Mouse (Mus musculus): Measurements from ENCODE around the gene Catip. TPM values are rescaled to one million over a fixed set of nuclear protein-coding genes. Genes with fewer than 3 reads are reported as not detected.

Catip gene
- total RNA-seq (2023): not detected

DNA sequence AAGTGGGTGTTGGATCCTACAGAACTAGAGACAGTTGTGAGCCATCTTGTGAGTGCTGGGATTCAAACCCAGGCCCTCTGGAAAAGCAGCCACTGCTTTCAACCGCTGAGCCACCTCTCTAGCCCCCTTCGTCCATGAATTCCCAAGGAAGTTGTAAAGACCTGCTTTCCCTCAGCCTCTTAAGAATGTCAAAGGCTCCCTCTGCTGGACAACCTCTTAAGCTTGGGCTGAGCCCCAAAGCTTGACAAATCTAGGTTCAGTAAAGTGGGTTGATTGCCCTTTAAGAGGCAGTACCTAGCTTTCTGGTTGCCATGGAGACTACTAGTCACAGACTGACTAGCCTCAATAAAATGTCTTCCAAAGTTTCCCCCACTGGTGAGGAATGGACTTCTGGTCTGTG, at the start of gene Catip:
Gene Catip, plus strand, starts transcription at position 297 of the 400 bp plus-strand sequence.

DNA sequence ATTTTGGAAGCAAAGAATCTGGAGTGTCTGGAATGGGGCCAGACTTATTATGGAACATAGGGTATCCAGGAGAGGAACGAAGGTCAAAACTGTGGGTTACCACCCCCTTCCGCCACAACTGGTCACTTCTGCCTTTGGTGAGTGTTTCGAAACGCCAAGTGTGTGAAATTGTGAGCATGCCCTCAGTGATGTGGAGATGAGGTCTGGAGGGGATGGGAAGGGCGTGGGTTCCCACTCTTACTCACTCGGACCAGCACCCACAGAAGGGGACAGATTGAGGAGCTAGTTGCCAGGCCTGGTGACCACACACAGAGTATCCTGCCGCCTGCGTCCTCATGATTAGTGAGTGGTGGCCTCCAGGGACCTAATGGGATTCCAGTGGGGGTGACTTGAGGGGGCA, 13.1 kb downstream of the Catip start, which contains the start of gene Slc11a1:
Gene Slc11a1, plus strand, starts transcription at position 216 of the 400 bp plus-strand sequence.

DNA sequence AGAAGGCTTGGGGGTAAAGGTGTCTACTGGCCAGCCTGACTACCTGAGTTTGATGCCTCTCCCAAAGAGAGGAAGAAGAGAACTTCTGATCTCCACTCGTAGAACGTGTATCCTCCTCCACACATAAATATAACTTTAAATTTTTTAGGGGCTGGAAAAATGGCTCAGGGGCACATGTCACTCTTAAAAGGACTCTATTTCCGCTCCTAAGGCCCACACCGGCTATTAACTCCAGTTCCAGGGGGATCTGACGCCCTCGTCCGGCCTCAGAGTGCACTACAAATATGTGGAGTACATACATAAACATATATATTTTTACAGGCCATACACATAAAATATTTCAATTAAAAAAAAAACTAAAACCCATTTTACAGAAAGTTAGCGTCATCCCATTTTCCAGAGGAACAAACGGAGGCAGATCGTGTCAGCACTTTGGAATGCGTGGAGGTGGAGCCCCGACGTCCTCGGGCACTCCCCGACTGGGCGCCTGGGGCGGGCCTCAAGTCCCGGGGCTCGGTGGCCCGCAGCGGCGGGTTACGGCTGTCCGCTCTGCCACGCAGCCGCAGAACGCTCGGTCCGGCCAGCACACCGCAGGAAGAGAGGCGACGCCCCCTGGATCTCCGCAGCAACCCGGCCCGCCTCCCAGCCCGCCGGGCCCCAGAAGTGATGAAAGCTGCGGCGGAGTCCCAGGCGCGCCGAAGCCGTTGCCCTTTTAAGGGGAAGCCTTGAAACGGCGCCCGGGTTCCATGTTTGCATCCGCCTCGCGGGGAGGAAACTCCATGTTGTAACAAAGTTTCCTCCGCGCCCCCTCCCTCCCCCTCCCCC, 29.2 kb downstream of the Catip start, which contains the start of gene Ctdsp1:
Gene Ctdsp1, plus strand, starts transcription at position 586 of the 825 bp plus-strand sequence.

DNA sequence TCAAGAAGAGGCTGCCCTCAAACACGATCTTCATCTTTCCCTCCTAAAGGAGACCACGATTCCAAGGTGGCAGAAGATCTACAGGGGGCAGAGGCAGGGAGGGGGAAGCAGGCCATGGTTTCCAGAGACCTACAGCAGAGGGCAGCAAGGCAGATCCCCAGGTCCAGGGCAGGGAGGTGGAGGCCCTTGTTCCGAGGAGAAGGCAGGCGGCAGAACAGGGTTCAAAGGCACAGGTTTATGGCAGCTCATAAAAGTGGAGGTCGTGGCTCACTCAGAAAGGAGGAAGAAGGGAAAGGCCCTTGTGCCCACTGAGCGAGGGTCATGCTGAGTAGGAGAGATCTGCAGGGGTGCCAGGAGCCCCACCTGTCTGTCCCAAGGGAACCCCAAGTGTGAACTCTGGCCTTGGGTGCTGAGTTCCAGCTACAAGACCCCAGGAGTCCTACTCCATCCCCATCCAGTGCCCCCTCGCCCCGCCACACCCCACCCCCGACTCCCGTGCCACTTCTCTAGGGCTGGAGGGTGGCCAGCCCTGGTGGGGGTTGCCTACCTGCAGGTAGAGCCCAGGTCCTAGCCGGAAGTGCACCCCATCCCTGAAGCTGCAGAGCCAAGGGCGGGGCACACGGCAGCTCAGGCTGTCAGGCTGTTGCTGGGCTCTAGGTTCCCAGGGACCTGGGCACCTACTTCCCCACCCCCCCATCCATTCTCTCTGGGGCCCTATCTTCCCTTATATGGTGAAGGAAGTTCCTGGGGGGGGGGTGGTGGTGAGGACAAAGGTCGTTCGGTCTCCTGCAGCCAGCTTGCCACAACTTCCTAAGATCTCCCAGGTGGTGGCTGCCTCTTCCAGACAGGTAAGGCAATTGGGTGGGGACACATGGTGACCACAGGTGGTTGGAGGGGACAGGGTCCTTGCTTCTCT, 46.9 kb downstream of the Catip start, which contains the start of gene Vil1:
Gene Vil1, plus strand, starts transcription at position 788 of the 916 bp plus-strand sequence.

Other genes with a start within 250 kb of the Catip start
- gene Tns1, start 237.7 kb upstream of the Catip start, total RNA-seq (2023): 1 to 10 TPM; 3.3 to 8.2 TPM
- not detected for gene Rufy4, start 236.6 kb upstream of the Catip start, total RNA-seq (2023)
- under 1 TPM in 1 of 2 experiments, not detected in 1; 0.30 TPM for gene Cxcr2, start 208.1 kb upstream of the Catip start, total RNA-seq (2023)
- gene Cxcr1, start 167.5 kb upstream of the Catip start, total RNA-seq (2023): not detected
- gene Arpc2, start 126.0 kb upstream of the Catip start, total RNA-seq (2023): 100 to 1,000 TPM; 427 to 429 TPM
- gene Gpbar1, start 83.6 kb upstream of the Catip start, total RNA-seq (2023): 1 to 10 TPM; 2.1 to 2.3 TPM
- gene Aamp, start 77.4 kb upstream of the Catip start, total RNA-seq (2023): 100 to 1,000 TPM; 120 to 124 TPM
- 10 to 100 TPM; 20.0 to 23.6 TPM for gene Pnkd, start 77.2 kb upstream of the Catip start, total RNA-seq (2023)
- gene Tmbim1, start 56.5 kb upstream of the Catip start, total RNA-seq (2023): 1 to 10 TPM; 3.4 to 3.6 TPM
- 1 to 10 TPM in 1 of 2 experiments, under 1 TPM in 1; 0.24 to 3.8 TPM for gene Slc11a1, start 13.1 kb downstream of the Catip start, total RNA-seq (2023)
- 100 to 1,000 TPM; 115 to 120 TPM for gene Ctdsp1, start 29.4 kb downstream of the Catip start, total RNA-seq (2023)
- not detected for gene Vil1, start 47.3 kb downstream of the Catip start, total RNA-seq (2023)
- 10 to 100 TPM; 28.8 to 31.2 TPM for gene Cnot9, start 143.9 kb downstream of the Catip start, total RNA-seq (2023)
- under 1 TPM; 0.29 to 0.80 TPM for gene Plcd4, start 180.8 kb downstream of the Catip start, total RNA-seq (2023)
- 10 to 100 TPM; 27.2 to 37.4 TPM for gene Usp37, start 182.2 kb downstream of the Catip start, total RNA-seq (2023)
- gene Zfp142, start 226.1 kb downstream of the Catip start, total RNA-seq (2023): 10 to 100 TPM; 44.8 to 46.3 TPM
- gene Bcs1l, start 226.2 kb downstream of the Catip start, total RNA-seq (2023): 10 to 100 TPM in 1 of 2 experiments, 1 to 10 TPM in 1; 9.2 to 12.7 TPM
- gene Rnf25, start 239.3 kb downstream of the Catip start, total RNA-seq (2023): 10 to 100 TPM; 65.3 to 66.4 TPM
- under 1 TPM in 1 of 2 experiments, not detected in 1; 0.75 TPM for gene Stk36, start 239.3 kb downstream of the Catip start, total RNA-seq (2023)